Mouse (Mus musculus) ES-Bruce4 (cell line): ENCODE results near the gene Nrcam. TPM values are rescaled to one million over a fixed set of nuclear protein-coding genes. Genes with fewer than 3 reads are reported as not detected.

ENCODE experiments used
- H3K27ac ChIP-seq: 2 replicates; pipeline ENCODE4 v1.5.1; 2012; ENCODE audit warnings: low read length, inconsistent platforms; ENCODE audit not compliant: insufficient read depth
- H3K27me3 ChIP-seq: 2 replicates; pipeline ENCODE4 v1.6.1; 2012; ENCODE audit warnings: mild to moderate bottlenecking, low read length, inconsistent platforms; ENCODE audit not compliant: control insufficient read depth, poor library complexity, insufficient read depth, severe bottlenecking
- H3K36me3 ChIP-seq: 2 replicates; pipeline ENCODE4 v1.6.1; 2012; ENCODE audit warnings: inconsistent platforms, mild to moderate bottlenecking, low read length, moderate library complexity; ENCODE audit not compliant: control insufficient read depth, poor library complexity, insufficient read depth, severe bottlenecking
- H3K4me1 ChIP-seq: one replicate; pipeline ENCODE4 v1.8.1; 2011; ENCODE audit warnings: low read length; ENCODE audit not compliant: control insufficient read depth, insufficient read depth
- H3K4me3 ChIP-seq: 2 replicates; pipeline ENCODE4 v1.5.1; 2011; ENCODE audit warnings: low read depth, mild to moderate bottlenecking, low read length
- H3K9ac ChIP-seq: 2 replicates; pipeline ENCODE4 v1.6.1; 2012; ENCODE audit warnings: low read depth, mild to moderate bottlenecking, inconsistent platforms; ENCODE audit not compliant: poor library complexity, severe bottlenecking
- H3K9me3 ChIP-seq: replicated peaks from 2 replicates; pipeline ENCODE4 v1.6.1; 2012; ENCODE audit warnings: mild to moderate bottlenecking, low read length, inconsistent platforms; ENCODE audit not compliant: control insufficient read depth, poor library complexity, insufficient read depth, severe bottlenecking
- CTCF ChIP-seq: IDR thresholded peaks from one replicate; pipeline ENCODE4 v1.8.1; 2011; ENCODE audit warnings: low read depth, low read length
- EP300 ChIP-seq: IDR thresholded peaks from 2 replicates; pipeline ENCODE4 v1.6.1; 2011; ENCODE audit warnings: low read depth, low read length; ENCODE audit not compliant: insufficient read depth
- POLR2A ChIP-seq: IDR thresholded peaks from one replicate; pipeline ENCODE4 v1.8.1; 2011; ENCODE audit warnings: low read length; ENCODE audit not compliant: insufficient read depth
- polyA plus RNA-seq: library from polyadenylated mRNA; stranded (reverse); fragments of >200 nt; gene quantifications from 2 replicates; pipeline ENCODE4 v1.2.4, GENCODE M21; 2011; ENCODE audit warnings: low read depth; ENCODE audit not compliant: missing spikeins, insufficient read depth, insufficient read length

The Nrcam gene
- polyA plus RNA-seq, 1 experiment = 2.7 TPM

DNA sequence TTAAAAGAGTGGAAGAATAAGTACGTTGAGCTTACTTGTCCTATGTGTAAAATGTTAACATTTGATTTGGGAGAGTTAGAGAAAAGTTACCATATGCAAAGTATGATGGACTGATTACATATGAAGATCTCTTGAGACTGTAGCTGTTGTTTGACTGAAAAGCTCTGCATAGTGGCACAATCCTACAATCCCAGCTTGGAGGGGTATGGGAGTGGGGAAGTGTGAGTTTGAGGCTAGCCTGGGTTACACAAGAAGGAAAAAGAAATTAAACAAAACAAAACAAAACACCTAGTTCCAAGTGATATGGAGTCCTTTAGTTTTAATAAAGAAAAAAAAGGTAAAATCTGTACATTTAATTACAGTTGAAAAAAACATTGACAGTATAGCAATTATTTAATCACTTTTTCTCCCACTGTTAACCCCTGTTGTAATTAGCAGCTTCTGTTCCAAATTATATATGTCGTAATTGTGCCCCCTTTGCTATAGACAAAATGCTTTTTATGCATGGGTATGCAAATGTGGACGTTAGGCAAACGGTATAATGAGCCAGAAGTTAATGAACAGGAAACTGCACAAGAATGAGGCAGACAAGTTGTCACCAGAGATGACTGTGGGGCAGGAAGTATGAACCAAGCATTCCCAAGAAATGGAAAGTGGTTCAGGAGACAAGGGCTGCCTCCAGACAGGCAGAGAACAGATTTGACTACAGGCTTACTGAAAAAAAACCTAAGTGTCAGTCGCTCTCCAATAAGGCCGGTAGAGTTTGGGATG lies 150.8 kb downstream of the Nrcam start:
- Histone ChIP-seq H3K36me3 (no peaks in the 10 kb centered on the region), H3K4me1 (no peaks in the 10 kb centered on the region), H3K4me3 (no peak overlapping the region), H3K9ac (no peak overlapping the region), H3K27me3 (no peaks in the 10 kb centered on the region), H3K9me3 (peaks cover 2% of the 10 kb centered on the region; the same call in 1 of the 2 replicates), H3K27ac (no peak overlapping the region)
- no peak for TF ChIP-seq POLR2A
- no peak for TF ChIP-seq CTCF
- no peak for TF ChIP-seq EP300

DNA sequence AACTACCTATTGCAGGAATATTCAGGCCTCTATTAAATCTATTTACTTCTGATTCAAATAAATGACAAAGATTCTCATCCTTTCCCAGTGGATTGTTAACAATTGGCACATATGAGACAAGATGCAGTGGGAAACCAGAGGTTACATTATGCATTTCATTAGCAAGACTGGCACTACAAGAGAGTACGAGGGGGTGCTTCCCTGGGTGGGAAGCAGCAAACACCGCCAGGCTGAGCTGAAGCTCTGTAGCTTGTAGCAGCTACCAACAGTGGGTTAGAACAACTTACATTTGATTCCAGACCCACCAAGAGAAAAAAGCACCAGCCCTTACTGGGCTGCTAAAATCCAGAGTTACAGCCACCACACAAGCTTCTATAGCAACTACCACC lies 151.3 kb downstream of the Nrcam start:
- no peak for TF ChIP-seq POLR2A
- TF ChIP-seq EP300 = no peak
- no peak for TF ChIP-seq CTCF
- Histone ChIP-seq H3K9ac (no peak overlapping the region), H3K9me3 (peaks cover 2% of the 10 kb centered on the region; the same call in 1 of the 2 replicates), H3K27ac (no peak overlapping the region), H3K36me3 (no peaks in the 10 kb centered on the region), H3K4me3 (no peak overlapping the region), H3K27me3 (no peaks in the 10 kb centered on the region), H3K4me1 (no peaks in the 10 kb centered on the region)

DNA sequence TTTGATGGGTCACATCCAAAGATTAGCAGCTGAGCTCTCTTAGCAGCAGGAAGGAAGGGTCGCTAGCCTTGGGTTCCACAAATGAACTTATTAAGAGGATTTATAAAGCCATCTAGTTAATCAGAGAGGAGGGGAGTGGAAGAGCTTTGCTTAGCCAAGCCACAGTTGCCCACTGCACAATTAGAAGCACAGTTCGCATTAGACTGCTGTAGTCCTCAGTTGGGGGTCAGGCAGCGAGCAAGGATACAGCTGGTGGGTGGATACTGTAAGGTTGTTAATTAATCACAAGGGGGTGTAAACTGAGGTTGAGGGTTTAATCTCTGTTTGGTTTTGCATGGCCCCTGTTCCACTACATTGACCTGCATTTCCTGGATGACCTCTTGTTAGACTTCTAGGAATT lies 152.7 kb downstream of the Nrcam start:
- H3K4me3 ChIP-seq = no peak overlapping the region
- no peaks in the 10 kb centered on the region for H3K27me3 ChIP-seq
- H3K4me1 ChIP-seq = no peaks in the 10 kb centered on the region
- TF ChIP-seq CTCF = no peak
- TF ChIP-seq POLR2A = no peak
- TF ChIP-seq EP300 = no peak
- peaks cover 2% of the 10 kb centered on the region; the same call in 1 of the 2 replicates for H3K9me3 ChIP-seq
- H3K9ac ChIP-seq = no peak overlapping the region
- H3K36me3 ChIP-seq = no peaks in the 10 kb centered on the region
- no peak overlapping the region for H3K27ac ChIP-seq

DNA sequence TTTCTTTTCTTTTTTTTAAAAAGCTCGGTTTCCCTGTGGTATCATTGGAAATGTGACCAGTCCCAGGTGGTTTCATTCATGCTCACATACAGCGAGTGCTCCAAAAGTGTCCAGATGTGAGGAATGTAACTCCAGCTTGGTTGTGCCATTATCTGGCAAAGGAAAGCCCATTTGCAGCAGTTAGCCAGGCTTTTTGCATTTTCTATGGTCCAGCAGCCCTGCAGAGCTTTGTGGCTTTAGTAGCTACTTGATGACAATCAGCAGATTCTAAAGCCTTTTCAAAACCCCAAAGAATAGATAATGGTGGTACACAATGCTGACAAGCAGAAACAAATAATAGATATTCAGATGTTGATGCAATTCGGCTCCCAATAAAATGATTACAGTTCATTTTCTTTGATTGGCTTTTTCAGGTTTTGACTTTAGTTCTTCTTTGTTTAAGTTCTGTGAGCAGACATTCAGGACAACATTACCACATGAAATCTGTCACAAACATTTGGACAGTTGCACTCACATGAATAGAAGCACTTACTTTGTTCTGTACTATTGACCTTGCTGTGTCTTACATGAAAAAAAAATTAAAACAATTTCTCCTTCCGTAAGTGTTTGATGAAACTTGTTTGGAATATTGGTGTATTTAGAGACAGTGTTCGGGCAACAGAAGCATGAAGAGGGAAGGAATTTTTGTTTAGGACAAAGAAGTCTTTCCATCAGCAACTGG lies 164.2 kb downstream of the Nrcam start:
- no peak for TF ChIP-seq POLR2A
- TF ChIP-seq CTCF = no peak
- TF ChIP-seq EP300 = 0 out of 2 replicates have a peak, but pooled peaks have one; percentile 40
- H3K9ac ChIP-seq = no peak overlapping the region
- no peak overlapping the region for H3K4me3 ChIP-seq
- H3K36me3 ChIP-seq = no peaks in the 10 kb centered on the region
- H3K27me3 ChIP-seq = no peaks in the 10 kb centered on the region
- H3K9me3 ChIP-seq = no peaks in the 10 kb centered on the region
- H3K4me1 ChIP-seq = no peaks in the 10 kb centered on the region
- peak overlapping the region; percentile 36; the same call in 1 of the 2 replicates for H3K27ac ChIP-seq

DNA sequence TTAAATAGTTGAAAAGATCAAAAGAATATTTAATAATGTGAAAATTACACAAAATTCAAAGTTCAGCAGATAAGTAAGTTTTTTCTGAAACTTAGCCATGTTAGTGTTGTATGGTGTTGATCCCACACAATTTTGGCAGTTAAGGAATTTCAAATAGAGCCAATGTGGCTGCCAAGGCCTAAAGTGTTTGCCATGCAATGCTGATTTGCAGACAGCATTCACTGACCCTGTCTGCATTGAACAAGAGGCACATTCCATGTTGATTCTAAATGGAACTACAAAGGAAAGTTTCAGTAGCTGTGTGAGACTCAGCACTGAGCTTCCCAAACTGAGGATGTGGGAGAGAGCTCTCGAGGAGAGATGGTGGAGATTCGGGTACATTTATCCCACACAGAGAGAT lies 169.1 kb downstream of the Nrcam start:
- H3K27ac ChIP-seq = no peak overlapping the region
- no peak for TF ChIP-seq EP300
- TF ChIP-seq CTCF = no peak
- no peak for TF ChIP-seq POLR2A
- peaks cover 1% of the 10 kb centered on the region; the same call in 1 of the 2 replicates for H3K27me3 ChIP-seq
- H3K36me3 ChIP-seq = no peaks in the 10 kb centered on the region
- H3K4me3 ChIP-seq = no peak overlapping the region
- H3K4me1 ChIP-seq = no peaks in the 10 kb centered on the region
- no peak overlapping the region for H3K9ac ChIP-seq
- no peaks in the 10 kb centered on the region for H3K9me3 ChIP-seq

DNA sequence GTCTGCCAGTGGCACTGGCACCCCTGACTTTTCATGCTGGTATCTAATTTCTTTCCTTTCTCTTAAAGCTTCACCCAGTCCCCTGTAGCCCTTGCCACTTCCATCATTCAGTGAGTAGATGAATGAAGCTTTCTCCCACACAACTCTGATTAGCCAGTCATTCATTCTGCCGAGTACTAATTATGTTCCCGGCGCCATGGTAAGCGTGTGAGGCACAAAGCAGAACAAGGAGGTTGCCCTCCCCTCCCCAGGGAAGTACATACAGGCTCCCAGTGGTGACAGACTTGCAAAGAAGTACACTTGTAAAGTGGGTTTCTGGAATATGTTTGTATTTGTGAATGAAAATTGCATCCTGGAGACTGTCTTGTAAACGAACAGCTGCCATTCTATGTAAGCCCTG lies 170.2 kb downstream of the Nrcam start:
- TF ChIP-seq EP300 = no peak
- no peak for TF ChIP-seq POLR2A
- no peak overlapping the region for H3K9ac ChIP-seq
- peaks cover 1% of the 10 kb centered on the region; the same call in 1 of the 2 replicates for H3K27me3 ChIP-seq
- no peaks in the 10 kb centered on the region for H3K9me3 ChIP-seq
- no peaks in the 10 kb centered on the region for H3K4me1 ChIP-seq
- no peak overlapping the region for H3K4me3 ChIP-seq
- no peak overlapping the region for H3K27ac ChIP-seq
- no peaks in the 10 kb centered on the region for H3K36me3 ChIP-seq
